In genomic region chr5:114175596-114176171, GRCm38 (mm10) we compare ENCODE assay signal across 8 mouse cellular contexts. TPM values are rescaled to one million over a fixed set of nuclear protein-coding genes. Genes with fewer than 3 reads are reported as not detected.
DNase-seq lines count a peak whose midpoint lies in the region; ATAC-seq and TF ChIP-seq lines count a peak whose summit lies in the region.

No protein-coding gene starts in this region.

- H3K27ac ChIP-seq in hindbrain, embryonic 16.5 days (ENCODE audit: low read depth, low read length), result no peak overlapping the region
- peak overlapping the region; percentile 49 for H3K27ac ChIP-seq in left cerebral cortex, adult 2 months
- H3K27ac ChIP-seq in macrophage, result no peak overlapping the region

- no peaks in the 10 kb centered on the region for H3K79me2 ChIP-seq in macrophage (ENCODE audit: inconsistent target)

- H3K4me3 ChIP-seq in hindbrain, embryonic 16.5 days (ENCODE audit: low read length), result peak overlapping the region; percentile 45
- peak overlapping the region; percentile 43 for H3K4me3 ChIP-seq in left cerebral cortex, adult 2 months
- H3K4me3 ChIP-seq in macrophage (ENCODE audit: inconsistent target), result peak overlapping the region; percentile 33

- H3K4me1 ChIP-seq in hindbrain, embryonic 16.5 days (ENCODE audit: control insufficient read depth, insufficient read depth, low read depth, low read length), result peaks cover 8% of the 10 kb centered on the region

- H3K9ac ChIP-seq in hindbrain, embryonic 16.5 days (ENCODE audit: low read depth, low read length), result peak overlapping the region; percentile 58

- no peaks in the 10 kb centered on the region for H3K36me3 ChIP-seq in hindbrain, embryonic 16.5 days (ENCODE audit: control insufficient read depth, insufficient read depth, low read length)
- no peaks in the 10 kb centered on the region for H3K36me3 ChIP-seq in macrophage (ENCODE audit: inconsistent target)

- no peak for TF ChIP-seq CTCF in left cerebral cortex, adult 2 months (IDR thresholded peaks at IDR 0.05)

- intact Hi-C loops in left cerebral cortex, adult 2 months (cut with DNase I), result no loop called here

- H3K27me3 ChIP-seq in hindbrain, embryonic 16.5 days (replicated peaks; ENCODE audit: control insufficient read depth, insufficient read depth, low read length), result peaks cover 7% of the 10 kb centered on the region

- WGBS in hindbrain, embryonic 16.5 days, result 1% methylated on average over 26 of the region's 26 CpGs
- 0% methylated on average over 26 of the region's 26 CpGs for whole genome bisulfite sequencing in macrophage (ENCODE audit: missing documents)

- H3K4me2 ChIP-seq in hindbrain, embryonic 16.5 days (ENCODE audit: low read length), result peak overlapping the region; percentile 66

- peak; percentile 96 for ATAC-seq in common myeloid progenitor, adult 5-6 weeks (replicated peaks; ENCODE audit: low read depth, poor library complexity, severe bottlenecking)
- peak; percentile 84 for ATAC-seq in hindbrain, embryonic 16.5 days

- peak; percentile 99 for DNase-seq in adipocyte (ENCODE audit: low spot score)
- peak; percentile 96 for DNase-seq in gastrocnemius, adult 18-20 months (ENCODE audit: low spot score)
- DNase-seq in left cerebral cortex, adult 2 months (ENCODE audit: extremely low spot score in 1 of 2, low spot score in 2 of 2), result peak; percentile 51 to 72
- peak; percentile 29 to 60 for DNase-seq in right cerebral cortex, adult 2 months (ENCODE audit: low spot score in 2 of 2)
- peak; percentile 97 for DNase-seq in urinary bladder, postnatal 14 days (ENCODE audit: low spot score)

- no peaks in the 10 kb centered on the region for H3K9me3 ChIP-seq in hindbrain, embryonic 16.5 days (ENCODE audit: control insufficient read depth, low read length)

RNA-seq across cellular contexts. Expression of gene Acacb, which starts 29.3 kb away (rescaled TPM):
- 0.49 and 0.87 TPM in 2 replicates for total RNA-seq in common myeloid progenitor, adult 5-6 weeks (2017)
- 100 to 1,000 TPM; 154 to 158 TPM for total RNA-seq in gastrocnemius, adult 18-20 months (2021)
- 5.4 and 5.5 TPM in 2 replicates for polyA plus RNA-seq in hindbrain, embryonic 16.5 days (2015; fragmentation: Nextera tagmentation; extraction: Ambion mirVana)
- 1 to 10 TPM; 4.4 to 5.3 TPM for total RNA-seq in left cerebral cortex, adult 2 months (2021)
- 1 to 10 TPM; 2.0 to 7.4 (median 3.6) TPM for total RNA-seq in macrophage (2018; cell fraction: chromatin; rRNA removed)
- 1 to 10 TPM in 2 of 26 experiments, under 1 TPM in 24; 0.19 to 1.3 (median 0.54) TPM for total RNA-seq in macrophage (2018; cell fraction: cytosol; rRNA removed)
- 1 to 10 TPM in 19 of 26 experiments, under 1 TPM in 7; 0.41 to 3.9 (median 1.5) TPM for total RNA-seq in macrophage (2018; cell fraction: nucleus; rRNA removed)
- polyA plus RNA-seq in macrophage (2018), result 0.17 to 0.30 TPM (median 0.29 TPM) in 3 replicates

RNA-seq across cellular contexts. Expression of gene Ung, which starts 45.5 kb away (rescaled TPM):
- 27.6 and 35.1 TPM in 2 replicates for total RNA-seq in common myeloid progenitor, adult 5-6 weeks (2017)
- total RNA-seq in gastrocnemius, adult 18-20 months (2021), result 1 to 10 TPM; 6.0 to 9.2 TPM
- 12.1 and 14.4 TPM in 2 replicates for polyA plus RNA-seq in hindbrain, embryonic 16.5 days (2015; fragmentation: Nextera tagmentation; extraction: Ambion mirVana)
- total RNA-seq in left cerebral cortex, adult 2 months (2021), result 1 to 10 TPM; 2.6 to 3.1 TPM
- 1 to 10 TPM in 12 of 26 experiments, under 1 TPM in 9, not detected in 5; 0.26 to 2.6 (median 1.1) TPM for total RNA-seq in macrophage (2018; cell fraction: chromatin; rRNA removed)
- total RNA-seq in macrophage (2018; cell fraction: cytosol; rRNA removed), result 1 to 10 TPM in 14 of 26 experiments, under 1 TPM in 12; 0.38 to 1.9 (median 1.1) TPM
- 10 to 100 TPM in 1 of 26 experiments, 1 to 10 TPM in 9, under 1 TPM in 14, not detected in 2; 0.30 to 10.5 (median 0.91) TPM for total RNA-seq in macrophage (2018; cell fraction: nucleus; rRNA removed)
- polyA plus RNA-seq in macrophage (2018), result 0.70 to 14.0 TPM (median 3.2 TPM) in 3 replicates

RNA-seq across cellular contexts. Expression of gene Alkbh2, which starts 47.7 kb away (rescaled TPM):
- 3.6 and 11.5 TPM in 2 replicates for total RNA-seq in common myeloid progenitor, adult 5-6 weeks (2017)
- total RNA-seq in gastrocnemius, adult 18-20 months (2021), result 1 to 10 TPM in 1 of 2 experiments, under 1 TPM in 1; 0.53 to 1.0 TPM
- polyA plus RNA-seq in hindbrain, embryonic 16.5 days (2015; fragmentation: Nextera tagmentation; extraction: Ambion mirVana), result 4.9 and 6.4 TPM in 2 replicates
- 1 to 10 TPM; 5.9 to 7.2 TPM for total RNA-seq in left cerebral cortex, adult 2 months (2021)
- total RNA-seq in macrophage (2018; cell fraction: chromatin; rRNA removed), result 1 to 10 TPM in 13 of 26 experiments, under 1 TPM in 2, not detected in 11; 0.88 to 3.6 (median 1.5) TPM
- 1 to 10 TPM in 23 of 26 experiments, under 1 TPM in 3; 0.72 to 3.4 (median 2.2) TPM for total RNA-seq in macrophage (2018; cell fraction: cytosol; rRNA removed)
- total RNA-seq in macrophage (2018; cell fraction: nucleus; rRNA removed), result 1 to 10 TPM in 14 of 26 experiments, under 1 TPM in 4, not detected in 8; 0.63 to 4.8 (median 1.6) TPM
- polyA plus RNA-seq in macrophage (2018), result 0.95 to 4.5 TPM (median 3.3 TPM) in 3 replicates

Comparison
In these comparisons a context has a peak if more than half of its experiments do, and no peak if none do; other contexts are left out.
1. DNase-seq: peak in every context shown above with its lines; median percentile 99 in adipocyte; 97 in urinary bladder, postnatal 14 days; 96 in gastrocnemius, adult 18-20 months; 62 in left cerebral cortex, adult 2 months; 44 in right cerebral cortex, adult 2 months.
2. RNA of gene Acacb, which starts 29.3 kb away (total RNA-seq): 154 to 158 TPM in gastrocnemius, adult 18-20 months; 4.4 to 5.3 TPM in left cerebral cortex, adult 2 months and 0.49 to 0.87 TPM in common myeloid progenitor, adult 5-6 weeks; every median in the first group is over 10 times any median in the second.
3. Peak in every context shown above with its lines, with median percentiles within 50 percentile points of each other: H3K4me3 ChIP-seq.